Mouse (Mus musculus) neural tube, embryonic 14.5 days (tissue): Measurements from ENCODE around the gene Stx4a. TPM values are rescaled to one million over a fixed set of nuclear protein-coding genes. Genes with fewer than 3 reads are reported as not detected.
"Not testable (repeated sequence)": the region's sequence is repeated elsewhere in the genome, so short reads cannot be mapped to it uniquely, and the experiment has no call there.

ENCODE experiments used
- ATAC-seq: fragments of 200-750 bp; cut with Nextera tagmentation; 2 replicates; pipeline ENCODE4 v1.8.0; 2017; ENCODE audit warnings: low read depth, mild to moderate bottlenecking, moderate TSS enrichment, moderate library complexity
- H3K27ac ChIP-seq: fragments of 300-500 bp; sonication (generic); 2 replicates; pipeline ENCODE4 v1.5.1; 2014; ENCODE audit warnings: low read depth, mild to moderate bottlenecking, control low read depth, low read length, moderate library complexity, mixed read lengths
- H3K27me3 ChIP-seq: fragments of 300-500 bp; sonication (generic); 2 replicates; pipeline ENCODE4 v1.6.1; 2014; ENCODE audit warnings: low read length; ENCODE audit not compliant: control insufficient read depth, insufficient read depth
- H3K36me3 ChIP-seq: fragments of 300-500 bp; sonication (generic); 2 replicates; pipeline ENCODE4 v1.6.1; 2014; ENCODE audit warnings: low read length, mixed read lengths; ENCODE audit not compliant: control insufficient read depth, insufficient read depth
- H3K4me1 ChIP-seq: fragments of 300-500 bp; sonication (generic); 2 replicates; pipeline ENCODE4 v1.6.1; 2014; ENCODE audit warnings: low read length; ENCODE audit not compliant: control insufficient read depth, insufficient read depth
- H3K4me2 ChIP-seq: fragments of 300-500 bp; sonication (generic); 2 replicates; pipeline ENCODE4 v1.6.1; 2014; ENCODE audit warnings: mild to moderate bottlenecking, low read depth, low read length, control low read depth
- H3K4me3 ChIP-seq: fragments of 300-500 bp; sonication (generic); 2 replicates; pipeline ENCODE4 v1.5.1; 2014; ENCODE audit warnings: low read depth, low read length, control low read depth, mixed read lengths
- H3K9ac ChIP-seq: fragments of 300-500 bp; sonication (generic); replicated peaks from 2 replicates; pipeline ENCODE4 v1.6.1; 2014; ENCODE audit warnings: low read depth, mild to moderate bottlenecking, control low read depth, low read length, mixed read lengths
- H3K9me3 ChIP-seq: fragments of 300-500 bp; sonication (generic); 2 replicates; pipeline ENCODE4 v1.6.1; 2016; ENCODE audit warnings: low read length; ENCODE audit not compliant: control insufficient read depth
- WGBS: fragments of 180-500 bp; shearing (Covaris S2); extraction: QIAGEN DNeasy Blood & Tissue Kit; methylation state at CpG from one replicate; pipeline ENCODE4 v1.1.7; 2014; 5-methylcytosine and 5-hydroxymethylcytosine counted together
- polyA plus RNA-seq: library from polyadenylated mRNA; unstranded; fragments of >200 nt; fragmentation: Nextera tagmentation; extraction: Ambion mirVana; gene quantifications from 2 replicates; pipeline ENCODE4 v1.2.1, GENCODE M21; 2014

Gene Stx4a
- polyA plus RNA-seq, 1 experiment from 2014 or later = 9.8 TPM

DNA sequence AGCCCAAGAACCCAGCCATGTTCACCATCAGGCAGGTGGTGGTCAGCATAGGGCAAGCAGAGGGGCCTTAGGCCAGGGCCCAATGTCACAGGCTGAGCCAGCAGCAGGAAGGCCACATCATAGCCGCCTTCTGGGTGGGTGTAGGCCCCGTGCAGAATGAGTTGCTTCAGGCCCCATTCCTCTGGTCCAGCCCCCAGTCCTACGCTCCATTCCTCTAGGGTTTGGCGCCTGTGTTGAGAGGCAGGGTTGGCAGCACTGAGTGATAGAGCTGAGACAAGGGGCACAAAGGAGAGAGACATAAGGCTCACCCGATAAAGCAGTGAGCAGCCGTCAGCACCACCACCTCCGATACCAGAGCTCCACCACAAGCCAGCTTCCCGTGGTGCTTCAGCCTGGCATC is 63.1 kb downstream of the Stx4a start:
- Histone ChIP-seq H3K9me3 (no peaks in the 10 kb centered on the region), H3K4me2 (no peak overlapping the region), H3K36me3 (peaks cover 64% of the 10 kb centered on the region), H3K4me1 (peaks cover 5% of the 10 kb centered on the region; the same call in 1 of the 2 replicates), H3K27me3 (no peaks in the 10 kb centered on the region), H3K9ac (no peak overlapping the region), H3K27ac (no peak overlapping the region), H3K4me3 (no peak overlapping the region)
- no peak for ATAC-seq
- WGBS = 88% methylated on average over 8 of the region's 8 CpGs

DNA sequence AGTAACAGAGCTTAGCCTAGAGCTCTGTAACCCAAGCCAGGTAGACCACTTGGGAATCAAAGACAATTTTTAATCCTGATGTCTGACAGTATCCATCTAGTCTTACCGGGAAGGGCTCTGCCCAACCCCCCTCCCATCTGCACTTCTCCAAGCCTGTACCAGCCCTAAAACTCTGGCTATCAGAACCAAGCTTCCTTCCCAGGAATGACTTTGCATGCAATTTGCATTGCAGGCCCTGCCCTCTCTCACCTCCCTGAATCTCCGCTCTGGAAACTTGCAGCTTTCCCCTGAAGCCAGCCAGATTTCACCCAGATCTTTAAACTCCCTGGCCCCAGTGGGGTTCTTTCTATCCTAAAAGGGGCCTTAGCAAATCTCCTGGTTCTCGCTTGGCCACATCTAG is 63.7 kb downstream of the Stx4a start:
- Histone ChIP-seq H3K27me3 (no peaks in the 10 kb centered on the region), H3K4me1 (peaks cover 5% of the 10 kb centered on the region; the same call in 1 of the 2 replicates), H3K9ac (no peak overlapping the region), H3K27ac (no peak overlapping the region), H3K4me2 (no peak overlapping the region), H3K36me3 (peaks cover 61% of the 10 kb centered on the region), H3K4me3 (no peak overlapping the region), H3K9me3 (no peaks in the 10 kb centered on the region)
- ATAC-seq = no peak
- WGBS = 87% methylated on average over 3 of the region's 3 CpGs

DNA sequence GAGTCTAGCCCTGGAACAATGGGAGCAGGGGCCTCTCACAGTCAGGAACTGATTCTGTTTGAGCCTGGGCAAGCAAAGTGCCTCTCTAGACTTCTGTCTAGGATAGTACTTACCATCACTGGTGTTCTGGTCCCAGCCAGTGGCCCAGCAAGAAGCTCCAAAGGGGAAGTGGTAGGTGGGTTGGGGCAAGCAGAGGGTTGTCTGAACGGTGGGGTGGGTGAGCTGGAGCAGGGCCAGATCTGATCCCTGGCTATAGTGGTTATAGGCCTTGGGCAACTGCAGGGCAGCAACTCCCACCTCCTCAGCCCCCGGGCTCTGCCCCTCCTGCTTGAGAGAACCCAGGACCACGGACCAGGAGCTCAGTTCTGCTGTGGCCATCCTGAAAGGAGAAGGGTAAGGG is 64.7 kb downstream of the Stx4a start:
- Histone ChIP-seq H3K27ac (no peak overlapping the region), H3K4me3 (no peak overlapping the region), H3K36me3 (peaks cover 53% of the 10 kb centered on the region), H3K4me2 (no peak overlapping the region), H3K9ac (no peak overlapping the region), H3K9me3 (no peaks in the 10 kb centered on the region), H3K4me1 (peaks cover 4% of the 10 kb centered on the region; the same call in 1 of the 2 replicates), H3K27me3 (no peaks in the 10 kb centered on the region)
- no peak for ATAC-seq
- 76% methylated on average over 3 of the region's 3 CpGs for WGBS

DNA sequence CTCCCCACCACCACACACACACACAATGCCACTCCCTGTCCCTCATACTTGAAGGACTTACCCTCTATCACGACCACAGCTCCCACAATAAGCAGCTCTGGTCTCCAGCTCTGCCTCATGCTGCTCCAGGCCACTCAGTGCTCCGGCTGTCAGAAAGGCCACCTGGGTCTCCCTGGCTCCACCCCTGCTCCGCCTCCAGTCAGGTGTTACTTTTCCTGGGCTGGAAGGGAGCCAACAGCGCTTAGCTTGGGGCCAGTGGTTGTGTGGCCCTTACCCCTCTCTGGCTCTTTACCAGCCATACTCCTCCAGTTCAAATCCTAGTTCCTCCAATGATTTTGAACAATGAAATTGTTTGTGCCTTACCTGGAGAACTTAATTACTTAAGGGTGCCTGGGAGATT is 66.7 kb downstream of the Stx4a start, which contains the start of gene Prss53:
Gene Prss53, minus strand, starts transcription at position 173 of the 400 bp plus-strand sequence.
- WGBS = 46% methylated on average over 4 of the region's 4 CpGs
- H3K4me2 ChIP-seq = no peak within 1 kb of the TSS
- no peak within 1 kb of the TSS for H3K4me3 ChIP-seq
- peaks cover 34% of the 10 kb centered on the region for H3K36me3 ChIP-seq
- H3K9ac ChIP-seq = no peak within 1 kb of the TSS
- H3K27ac ChIP-seq = no peak within 1 kb of the TSS
- H3K4me1 ChIP-seq = peaks cover 8% of the 10 kb centered on the region
- no peak for ATAC-seq
- no peaks in the 10 kb centered on the region for H3K27me3 ChIP-seq
- H3K9me3 ChIP-seq = no peaks in the 10 kb centered on the region

DNA sequence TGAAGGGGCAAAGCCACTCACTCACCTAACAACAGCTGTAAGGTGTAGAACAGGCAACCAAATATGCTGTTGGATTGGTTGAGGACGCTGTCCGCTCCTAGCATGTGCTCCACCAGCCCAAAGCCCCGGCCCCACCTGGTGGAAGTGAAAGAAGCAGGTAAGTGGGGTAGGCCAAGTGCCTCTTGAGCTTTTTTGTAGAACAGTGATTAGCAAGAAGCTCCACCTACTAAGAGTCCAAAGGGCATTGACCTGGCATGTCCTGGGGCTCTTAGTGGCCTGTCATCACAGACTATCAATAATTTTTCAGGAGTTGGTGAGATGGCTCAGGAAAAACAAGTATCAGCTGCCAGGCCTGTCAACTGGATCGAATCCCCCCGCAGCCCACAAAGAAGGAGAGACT is 70.4 kb downstream of the Stx4a start:
- 89% methylated on average over 5 of the region's 5 CpGs for WGBS
- no peaks in the 10 kb centered on the region for H3K27me3 ChIP-seq
- no peak overlapping the region for H3K9ac ChIP-seq
- H3K9me3 ChIP-seq = no peaks in the 10 kb centered on the region
- peak overlapping the region; percentile 57 for H3K4me3 ChIP-seq
- peaks cover 8% of the 10 kb centered on the region for H3K36me3 ChIP-seq
- peaks cover 8% of the 10 kb centered on the region; the same call in 1 of the 2 replicates for H3K4me1 ChIP-seq
- peak overlapping the region; percentile 83 for H3K4me2 ChIP-seq
- ATAC-seq = no peak
- H3K27ac ChIP-seq = no peak overlapping the region

DNA sequence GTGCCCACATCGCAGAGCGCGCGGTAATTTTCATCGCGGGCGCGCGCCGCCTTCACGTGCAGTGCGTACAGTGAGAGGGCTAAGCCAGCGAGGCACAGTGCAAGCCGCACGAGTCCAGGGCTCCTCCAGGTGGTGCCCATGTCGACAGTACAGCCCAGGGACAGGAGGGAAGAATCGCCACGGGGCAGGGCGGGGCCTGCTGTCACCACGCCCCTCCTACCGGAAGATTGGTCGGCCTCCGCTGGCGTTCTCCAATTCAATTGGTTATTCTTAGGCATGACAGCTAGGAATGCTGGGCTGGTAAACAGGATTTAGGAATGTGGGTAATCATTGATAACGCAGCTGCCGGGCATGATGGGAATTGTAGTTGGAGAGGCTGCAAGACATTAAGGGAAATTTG is 71.3 kb downstream of the Stx4a start, which contains the start of the genes Gm21974 and Vkorc1:
Gene Gm21974, minus strand, starts transcription at position 13 of the 400 bp plus-strand sequence.
Gene Vkorc1, minus strand, starts transcription at position 176 of the 400 bp plus-strand sequence.
- H3K4me3 ChIP-seq = peak within 1 kb of the TSS; percentile 57
- peak within 1 kb of the TSS; percentile 64 for H3K9ac ChIP-seq
- H3K27ac ChIP-seq = peak within 1 kb of the TSS; percentile 75
- peaks cover 4% of the 10 kb centered on the region; the same call in 1 of the 2 replicates for H3K36me3 ChIP-seq
- no peaks in the 10 kb centered on the region for H3K9me3 ChIP-seq
- H3K27me3 ChIP-seq = no peaks in the 10 kb centered on the region
- peak within 1 kb of the TSS; percentile 83 for H3K4me2 ChIP-seq
- ATAC-seq = peak; percentile 98
- H3K4me1 ChIP-seq = peaks cover 8% of the 10 kb centered on the region; the same call in 1 of the 2 replicates
- WGBS = 0% methylated on average over 26 of the region's 26 CpGs

DNA sequence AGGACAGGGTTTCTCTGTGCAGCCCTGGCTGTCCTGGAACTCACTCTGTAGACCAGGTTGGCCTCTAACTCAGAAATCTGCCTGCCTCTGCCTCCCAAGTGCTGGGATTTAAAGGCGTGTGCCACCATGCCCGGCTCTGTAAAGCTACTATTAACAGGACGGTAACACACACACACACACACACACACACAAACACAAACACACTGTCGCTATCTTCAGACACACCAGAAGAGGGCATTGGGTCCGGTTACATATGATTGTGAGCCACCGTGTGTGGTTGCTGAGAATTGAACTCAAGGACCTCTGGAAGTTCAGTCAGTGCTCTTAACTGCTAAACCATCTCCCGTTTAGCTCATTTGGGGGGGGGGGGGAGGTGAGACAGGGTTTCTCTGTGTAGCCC is 71.8 kb downstream of the Stx4a start:
- 0 out of 2 replicates have a peak overlapping the region, but pooled peaks have one; percentile 57 for H3K4me3 ChIP-seq
- not testable (repeated sequence) for H3K27me3 ChIP-seq, H3K9me3 ChIP-seq, H3K4me2 ChIP-seq, H3K9ac ChIP-seq, H3K27ac ChIP-seq, H3K4me1 ChIP-seq, H3K36me3 ChIP-seq
- ATAC-seq = 0 out of 2 replicates have a peak, but pooled peaks have one; percentile 4
- WGBS = 71% methylated on average over 7 of the region's 7 CpGs

DNA sequence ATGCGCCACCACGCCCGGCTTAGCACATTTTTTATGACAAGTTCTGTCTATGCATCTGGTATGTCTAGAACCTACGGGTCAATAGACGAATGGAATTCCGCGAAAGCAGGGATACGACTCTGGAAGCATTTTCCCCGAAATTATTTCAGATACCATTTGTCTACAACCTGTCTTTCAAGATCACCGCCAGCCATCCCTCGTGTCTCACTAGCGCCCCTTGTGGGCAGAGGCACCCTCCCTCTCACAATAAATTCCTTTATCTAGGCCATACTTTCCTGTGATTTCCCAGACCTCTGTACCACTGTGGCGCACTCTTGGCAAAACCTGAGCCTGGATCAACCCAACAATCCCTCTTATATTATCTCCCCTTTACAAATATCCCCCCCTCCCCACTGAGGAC is 72.3 kb downstream of the Stx4a start:
- peaks cover 8% of the 10 kb centered on the region; the same call in 1 of the 2 replicates for H3K4me1 ChIP-seq
- 63% methylated on average over 13 of the region's 13 CpGs for WGBS
- no peak overlapping the region for H3K4me2 ChIP-seq
- no peaks in the 10 kb centered on the region for H3K27me3 ChIP-seq
- H3K27ac ChIP-seq = no peak overlapping the region
- peaks cover 4% of the 10 kb centered on the region; the same call in 1 of the 2 replicates for H3K36me3 ChIP-seq
- no peak for ATAC-seq
- no peak overlapping the region for H3K4me3 ChIP-seq
- no peak overlapping the region for H3K9ac ChIP-seq
- no peaks in the 10 kb centered on the region for H3K9me3 ChIP-seq

DNA sequence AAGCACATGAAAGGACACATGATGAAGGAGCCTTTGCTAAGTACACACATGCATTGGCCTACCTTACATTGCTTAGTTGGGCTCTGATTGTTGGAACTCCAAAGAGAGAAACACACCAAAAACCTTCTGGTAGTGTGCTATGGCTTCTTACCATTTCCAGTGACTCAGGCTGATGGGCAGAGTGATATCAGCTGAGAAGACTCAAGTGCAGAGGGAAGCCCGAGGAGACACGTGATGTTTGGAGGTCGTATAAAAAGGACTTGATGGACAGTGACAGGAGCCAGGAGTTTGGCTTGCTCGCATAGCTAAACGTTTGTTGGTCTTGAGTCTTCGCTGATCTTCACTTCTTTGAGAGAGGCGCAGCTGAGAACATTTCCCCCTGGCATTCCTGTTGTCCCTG is 73.4 kb downstream of the Stx4a start:
- Histone ChIP-seq H3K9me3 (no peaks in the 10 kb centered on the region), H3K4me3 (no peak overlapping the region), H3K4me2 (no peak overlapping the region), H3K27me3 (no peaks in the 10 kb centered on the region), H3K36me3 (peaks cover 3% of the 10 kb centered on the region; the same call in 1 of the 2 replicates), H3K4me1 (peaks cover 8% of the 10 kb centered on the region; the same call in 1 of the 2 replicates), H3K27ac (no peak overlapping the region), H3K9ac (no peak overlapping the region)
- whole genome bisulfite sequencing = 90% methylated on average over 7 of the region's 7 CpGs
- no peak for ATAC-seq
